Mouse (Mus musculus): ENCODE measurements around the gene Vps35.

Gene Vps35

DNA sequence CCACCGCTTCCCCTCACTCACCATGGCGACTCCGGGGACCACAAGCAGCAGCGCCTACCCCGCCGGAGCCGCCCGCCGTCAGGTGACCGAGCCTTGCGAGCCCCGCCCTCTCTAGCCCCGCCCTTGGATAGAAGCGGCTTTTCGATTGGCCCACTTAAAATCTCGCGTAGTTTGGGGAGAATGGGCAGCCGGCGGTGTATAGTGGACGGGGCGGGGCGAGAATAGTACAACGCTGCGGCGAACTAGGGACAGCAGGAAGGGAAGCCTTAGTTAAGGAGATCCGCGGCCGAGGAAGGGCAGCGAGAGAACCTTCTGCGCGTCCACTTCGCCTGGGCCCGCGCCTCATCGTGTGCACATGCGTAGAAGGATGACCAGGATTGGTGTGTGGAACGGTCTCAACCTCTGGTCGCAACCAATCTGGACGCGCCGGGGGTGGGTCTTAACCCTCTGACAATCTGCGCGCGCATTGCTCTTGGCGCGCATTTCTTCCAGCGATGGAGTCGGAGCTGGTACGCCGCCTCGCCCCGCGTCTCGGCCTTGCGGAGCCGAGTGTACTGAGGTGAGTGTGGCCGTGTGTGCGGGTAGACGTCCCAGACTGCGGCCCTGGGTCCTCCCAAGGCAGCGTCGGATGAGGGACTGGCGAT lies at the start of gene Vps35, which contains the start of gene Orc6:
Vps35 (minus strand) TSS at position 369 of the 644 bp plus-strand sequence.
Orc6 (plus strand) TSS at position 199 of the 644 bp plus-strand sequence.
- DNase-seq (ENCODE audit: low read depth, low spot score): peak; percentile 87

DNA sequence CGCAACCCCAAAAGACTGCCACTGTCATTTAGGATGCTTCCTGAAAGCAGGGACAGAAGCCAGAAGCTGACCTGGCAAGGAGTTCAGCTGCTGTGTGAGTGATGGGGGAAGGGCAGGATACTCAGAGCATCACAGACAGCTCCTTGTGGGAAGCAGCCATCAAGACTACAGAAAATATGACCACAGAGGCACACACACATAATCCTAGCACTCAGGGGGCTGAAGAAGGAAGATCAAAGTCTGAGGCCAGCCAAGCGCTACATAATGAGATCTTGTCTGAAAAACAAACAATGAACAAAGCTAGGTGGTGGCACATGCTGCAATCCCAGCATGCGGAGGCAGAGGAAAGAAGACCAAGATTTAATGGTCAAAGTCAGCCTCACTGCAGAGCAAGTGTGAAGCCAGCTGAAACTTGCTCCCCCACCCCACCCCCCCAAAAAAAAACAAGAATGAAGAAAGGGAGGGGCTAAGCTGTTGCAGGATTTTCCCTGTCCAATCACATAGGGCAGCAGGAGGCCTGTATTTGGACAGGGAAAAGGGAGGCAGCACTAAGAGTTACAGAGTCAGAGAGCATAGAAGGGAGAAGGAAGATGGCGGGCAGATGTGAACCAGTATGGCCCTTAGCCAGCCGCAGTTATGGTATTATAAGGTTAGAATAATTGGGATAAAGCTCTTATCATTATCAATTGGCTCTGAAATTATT lies 40.4 kb upstream of the Vps35 start:
- no peak for DNase-seq (ENCODE audit: low read depth, low spot score)

DNA sequence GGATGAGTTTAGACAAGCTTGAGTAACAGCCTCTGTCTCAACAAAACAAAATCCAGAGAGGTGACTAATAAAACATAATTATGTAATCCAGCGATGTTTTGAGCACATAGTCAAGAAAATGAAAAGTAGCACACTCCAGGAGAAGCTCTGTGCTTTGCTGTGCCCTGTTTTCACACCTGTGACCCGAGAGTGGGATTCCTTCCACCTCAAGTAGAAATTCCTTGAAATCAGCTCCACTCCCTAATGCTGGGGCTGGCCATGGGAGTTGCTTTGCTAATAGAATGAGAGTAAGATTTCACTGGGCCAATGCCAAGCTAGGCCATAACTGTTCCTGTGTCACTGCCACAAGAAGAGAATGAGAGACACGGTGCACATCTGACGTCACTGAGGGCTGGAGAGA lies 38.1 kb upstream of the Vps35 start:
- DNase-seq (ENCODE audit: low read depth, low spot score): no peak

DNA sequence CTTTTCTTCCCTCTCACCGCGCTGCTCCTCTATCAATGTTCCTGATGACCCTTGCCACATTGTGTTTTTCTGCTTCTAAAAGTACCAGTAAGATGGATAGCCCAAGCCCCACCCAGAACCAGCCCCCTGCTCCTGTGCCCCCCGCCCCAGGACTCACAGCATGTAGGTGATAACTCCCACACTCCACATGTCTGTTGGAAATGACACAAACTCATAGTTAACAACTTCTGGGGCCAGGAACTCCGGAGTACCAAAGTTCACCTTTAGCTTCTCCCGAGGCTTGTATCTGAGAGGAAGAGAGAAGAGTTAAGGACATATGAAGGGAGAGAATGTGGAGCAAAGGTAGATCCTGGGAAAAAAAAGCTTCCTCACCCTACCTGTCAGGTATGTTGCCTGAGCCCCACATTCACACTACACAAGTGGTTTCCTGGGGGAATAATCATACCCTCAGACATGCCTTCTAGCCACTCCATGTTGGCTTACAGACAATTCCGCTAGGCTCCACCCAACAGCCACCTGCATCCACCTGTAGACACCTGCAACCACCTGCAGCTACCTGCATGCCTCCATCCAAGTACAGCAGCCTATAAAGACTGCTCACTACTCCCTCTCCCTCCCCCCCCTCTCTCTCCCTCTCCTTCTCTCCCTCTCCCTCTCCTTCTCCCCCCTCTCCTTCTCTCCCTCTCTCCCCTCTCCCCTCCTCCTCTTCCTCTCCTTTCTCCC lies 36.8 kb upstream of the Vps35 start:
- DNase-seq (ENCODE audit: low read depth, low spot score): no peak

DNA sequence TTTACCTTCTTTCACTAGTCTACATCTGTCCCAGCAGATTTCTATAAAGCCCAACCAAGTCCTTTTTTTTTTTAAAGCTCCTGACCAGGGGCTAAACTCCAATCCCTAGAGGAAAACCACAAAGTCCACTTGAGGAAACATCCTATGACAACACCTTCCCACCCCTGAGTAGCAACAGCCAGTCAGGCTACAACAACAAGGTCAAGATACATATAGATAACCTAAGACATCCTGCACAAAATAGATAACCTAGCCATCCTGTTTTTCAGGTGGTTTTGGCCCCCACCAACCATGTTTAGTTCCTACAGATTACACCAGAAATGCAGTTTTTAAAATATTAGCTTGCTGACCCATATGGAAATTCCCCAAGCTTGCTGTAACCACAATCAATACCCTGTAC lies 35.5 kb upstream of the Vps35 start:
- DNase-seq (ENCODE audit: low read depth, low spot score): no peak

DNA sequence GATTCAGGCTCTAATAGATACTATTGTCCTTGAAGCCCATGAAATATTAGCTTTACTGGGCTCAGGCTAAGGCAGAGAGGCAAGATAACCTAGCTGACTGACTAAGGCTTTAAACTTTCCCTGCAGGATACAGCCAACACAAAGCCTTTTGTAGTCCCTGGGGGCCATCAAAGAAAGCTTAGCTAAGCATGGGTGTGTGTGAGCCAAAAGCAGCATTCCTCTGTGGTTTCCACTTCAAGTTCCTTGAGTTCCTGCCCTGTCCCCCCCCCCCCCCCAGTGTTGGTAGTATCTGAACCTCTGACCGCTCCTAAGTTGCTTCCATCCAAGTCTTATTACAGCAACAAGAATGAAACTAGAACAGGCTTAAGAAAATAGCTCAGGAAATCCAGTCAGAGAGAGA lies 29.9 kb upstream of the Vps35 start:
- no peak for DNase-seq (ENCODE audit: low read depth, low spot score)

DNA sequence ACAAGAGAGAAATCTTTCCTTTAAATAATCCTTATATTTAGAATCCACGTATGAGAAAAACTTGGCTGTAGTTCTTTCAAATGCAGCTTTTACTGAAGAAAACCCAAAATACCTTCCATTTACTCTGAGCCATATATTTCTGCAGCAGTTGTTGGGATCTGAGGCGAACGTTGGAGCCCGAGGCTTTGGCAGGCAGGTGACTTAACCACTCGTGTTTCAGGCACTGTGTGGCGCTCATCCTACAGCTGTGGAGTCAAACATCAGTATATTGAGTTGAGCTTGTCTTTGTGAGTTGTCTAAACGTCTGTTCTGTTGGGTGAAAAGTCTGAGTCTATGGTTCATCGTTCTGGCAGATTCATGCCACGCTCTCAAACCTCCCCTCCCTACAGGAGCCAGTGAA lies 27.4 kb upstream of the Vps35 start:
- DNase-seq (ENCODE audit: low read depth, low spot score): no peak

DNA sequence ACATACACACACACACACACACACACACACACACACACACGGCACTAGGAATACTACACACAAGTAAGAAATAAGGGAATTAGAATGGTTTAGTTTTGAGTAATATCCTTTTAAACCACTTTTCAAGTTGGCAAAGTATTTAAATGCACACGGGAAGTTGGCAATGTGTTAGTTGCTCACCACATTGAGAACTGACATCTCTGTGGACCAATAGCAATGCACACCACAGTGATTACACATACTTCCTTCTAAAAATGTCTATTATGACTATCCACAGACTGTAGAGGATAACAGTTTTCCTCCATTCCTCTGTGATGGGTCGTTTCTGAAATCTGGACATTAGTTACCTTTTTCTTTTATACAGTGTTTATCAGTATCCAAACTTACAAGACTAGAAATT lies 23.5 kb upstream of the Vps35 start:
- DNase-seq (ENCODE audit: low read depth, low spot score): no peak

DNA sequence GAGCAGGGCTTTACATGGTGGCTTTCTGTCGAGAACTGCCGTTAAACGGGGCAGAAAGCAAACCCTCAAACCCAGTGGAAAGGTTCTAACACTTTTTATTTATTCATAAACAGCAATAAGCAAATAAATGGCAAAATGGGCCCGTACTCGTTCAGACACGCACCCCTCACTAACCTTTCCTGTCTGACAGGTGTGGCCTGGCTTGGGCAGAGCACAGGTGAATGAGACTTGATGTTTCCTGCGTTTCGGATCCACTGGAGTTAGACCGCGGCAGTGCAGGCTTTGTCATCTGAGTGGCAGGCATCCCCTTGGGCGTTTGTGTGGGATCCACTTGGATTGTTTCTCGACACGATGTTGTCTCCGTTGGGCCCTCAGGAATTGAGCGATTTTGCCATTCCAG lies 22.4 kb upstream of the Vps35 start:
- no peak for DNase-seq (ENCODE audit: low read depth, low spot score)

DNA sequence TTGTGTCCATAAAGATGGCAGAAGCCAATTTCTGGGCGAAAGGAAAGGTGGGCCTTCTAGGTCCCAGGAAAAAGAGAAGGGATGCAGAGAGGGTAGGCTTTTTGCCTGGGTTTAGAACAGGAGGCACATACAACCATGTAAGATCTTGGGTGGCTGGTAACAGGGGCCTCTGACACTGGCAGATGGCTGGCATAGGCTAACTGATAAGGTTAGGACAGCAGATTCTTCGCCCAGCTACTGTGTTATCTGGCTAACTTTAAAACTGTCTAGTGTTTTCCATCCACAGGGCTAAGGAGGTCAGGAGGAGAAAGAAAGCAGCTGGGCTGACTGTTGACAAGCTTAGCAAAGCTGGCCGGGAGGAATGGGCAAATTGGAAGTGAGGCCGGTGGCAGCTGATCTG lies 18.9 kb upstream of the Vps35 start:
- no peak for DNase-seq (ENCODE audit: low read depth, low spot score)

DNA sequence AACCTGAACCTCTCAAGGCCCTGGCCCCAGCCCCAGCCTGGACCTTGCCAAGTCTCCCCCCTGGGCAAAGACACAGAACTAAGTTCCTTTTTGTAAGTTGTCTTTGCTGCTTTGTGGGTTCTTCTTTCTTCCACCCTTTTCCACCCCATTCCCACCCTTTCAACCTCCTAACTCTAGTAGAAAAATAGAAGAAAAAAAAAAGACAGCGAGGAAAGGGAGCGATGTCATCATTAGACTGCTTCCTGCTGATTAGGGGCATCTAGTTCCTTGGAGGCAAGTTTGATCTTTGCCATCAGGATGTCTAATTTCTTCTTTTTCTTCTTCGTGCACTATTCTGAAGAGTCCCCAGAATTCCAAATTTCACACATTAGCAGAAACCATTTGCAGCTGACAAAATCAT lies 13.4 kb upstream of the Vps35 start:
- DNase-seq (ENCODE audit: low read depth, low spot score): no peak

DNA sequence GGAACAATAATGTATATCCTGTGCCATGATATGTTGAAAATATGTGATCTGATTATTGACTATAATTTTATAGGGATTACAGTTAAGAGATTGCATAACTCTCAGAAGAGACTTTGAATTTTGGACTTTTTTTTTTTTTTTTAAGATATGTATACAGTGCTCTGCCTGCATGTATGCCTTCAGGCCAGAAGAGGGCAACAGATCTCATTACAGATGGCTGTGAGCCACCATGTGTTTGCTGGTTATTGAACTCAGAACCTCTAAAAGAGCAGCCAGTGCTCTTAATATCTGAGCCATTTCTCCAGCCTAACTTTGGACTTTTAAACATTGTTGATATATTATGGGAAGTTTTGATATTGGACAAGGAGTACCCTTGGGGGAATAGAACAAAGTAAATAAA lies 12.1 kb upstream of the Vps35 start:
- DNase-seq (ENCODE audit: low read depth, low spot score): no peak

DNA sequence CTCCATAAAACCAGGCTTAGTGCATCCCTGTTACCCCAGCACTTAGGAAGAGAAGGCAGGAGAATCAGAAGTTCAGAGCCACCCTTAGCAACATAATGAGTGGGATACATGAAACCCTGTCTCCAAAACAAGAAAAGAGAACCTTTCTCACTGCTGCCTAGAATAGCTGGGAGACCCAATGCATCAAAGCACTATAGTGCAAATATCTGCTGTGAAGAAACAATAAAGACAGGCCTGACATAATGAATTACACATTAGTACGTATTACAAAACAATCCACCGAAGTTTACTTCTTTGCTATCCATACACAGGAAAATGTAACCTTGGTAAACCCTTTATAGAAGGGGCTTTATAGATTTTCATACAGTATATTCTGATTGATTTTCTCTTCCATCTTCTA lies 9.0 kb upstream of the Vps35 start:
- no peak for DNase-seq (ENCODE audit: low read depth, low spot score)

DNA sequence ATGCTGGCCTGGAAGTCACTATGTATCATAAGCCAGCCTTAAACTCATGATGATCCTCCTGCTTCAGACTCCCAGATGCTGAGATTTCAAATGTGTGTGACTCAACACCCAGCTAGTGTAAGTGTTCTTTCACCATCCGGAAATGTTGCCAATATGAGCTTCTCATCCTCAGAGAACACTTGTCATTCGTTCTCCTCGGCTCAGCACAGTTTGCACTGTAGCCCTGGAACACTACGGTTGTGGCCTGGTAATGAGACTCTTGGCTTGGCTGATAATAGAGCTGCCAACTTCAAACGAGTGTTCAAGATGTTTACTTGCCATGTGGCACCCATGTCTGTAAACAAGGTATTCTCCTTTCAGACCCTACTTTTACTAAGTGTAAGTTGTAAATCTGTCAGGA lies 3.9 kb upstream of the Vps35 start:
- no peak for DNase-seq (ENCODE audit: low read depth, low spot score)

DNA sequence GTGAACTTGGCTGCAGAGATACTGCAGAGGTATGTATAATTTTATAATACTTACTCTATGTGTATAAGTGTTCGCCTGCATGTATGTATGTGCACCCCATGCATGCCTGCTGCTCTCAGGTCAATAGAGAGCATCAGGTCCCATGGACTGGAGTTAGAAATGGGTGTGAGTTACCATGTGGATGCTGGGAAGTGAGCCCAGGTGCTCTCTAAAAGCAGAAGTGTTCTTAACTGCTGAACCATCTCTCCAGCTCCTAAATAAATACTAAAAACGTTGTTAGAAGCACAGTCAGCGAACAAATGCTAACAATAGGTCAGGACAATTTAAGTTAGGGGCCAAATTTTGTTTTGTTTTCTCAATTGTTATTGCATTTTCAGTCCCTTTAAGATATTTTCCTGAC lies 3.3 kb upstream of the Vps35 start:
- no peak for DNase-seq (ENCODE audit: low read depth, low spot score)

DNA sequence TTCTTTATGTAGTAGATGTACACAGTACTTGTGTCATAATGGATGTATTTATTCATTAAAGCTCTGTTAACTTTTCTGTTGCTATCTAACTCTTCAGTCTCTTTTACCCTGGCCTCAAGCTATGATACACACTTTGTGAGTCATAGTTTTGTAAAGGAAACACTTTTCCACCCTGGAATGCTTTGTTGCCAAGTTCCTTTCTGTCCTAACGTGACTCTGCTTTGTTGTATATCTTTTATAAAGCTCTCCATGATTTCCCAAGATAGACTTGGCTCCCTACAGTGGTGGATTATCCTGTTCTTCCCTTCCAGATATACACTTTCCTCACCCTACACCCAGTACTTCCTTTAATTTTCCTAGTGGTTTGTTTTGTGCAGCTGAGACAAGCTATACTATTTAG lies 2.3 kb upstream of the Vps35 start:
- no peak for DNase-seq (ENCODE audit: low read depth, low spot score)

DNA sequence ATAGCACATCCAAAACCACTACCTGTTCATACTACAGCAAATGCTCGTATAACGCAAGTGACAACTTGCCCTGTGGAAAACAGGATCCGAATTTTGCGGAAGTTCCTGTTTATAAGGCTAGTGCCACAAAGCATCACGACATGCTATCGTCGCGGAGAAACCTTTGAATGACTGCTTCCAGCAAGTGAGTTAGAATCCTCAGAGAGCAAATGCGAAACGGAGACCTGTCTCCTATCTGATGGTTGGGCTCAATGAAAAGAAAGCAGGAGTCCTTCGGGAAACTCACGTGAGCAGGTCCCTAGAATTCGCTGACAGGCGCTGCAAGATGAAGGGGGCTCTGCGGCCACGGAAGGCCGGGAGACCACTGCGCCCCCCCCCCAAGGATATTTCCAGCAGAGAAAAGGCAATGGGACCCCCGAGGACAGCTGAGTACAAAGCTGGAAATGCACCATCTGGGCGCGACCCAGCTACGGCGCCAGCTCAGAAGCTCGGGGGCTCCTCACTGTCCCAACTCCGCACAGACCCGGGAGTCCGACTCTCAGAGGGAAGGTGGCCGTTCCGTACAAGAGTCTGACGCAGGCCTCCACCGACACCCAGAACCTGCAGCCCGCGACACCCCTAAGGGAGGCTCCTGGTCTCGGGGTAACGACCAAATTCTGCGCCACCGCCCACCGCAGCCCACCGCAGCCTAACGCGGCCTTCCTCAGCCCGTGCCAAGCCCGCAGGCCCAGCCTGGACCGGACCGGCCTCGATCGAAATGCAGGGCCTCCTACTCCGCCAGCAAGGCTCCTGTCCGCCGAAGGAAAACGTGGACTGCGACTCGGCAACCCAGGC lies 785 bp downstream of the Vps35 start:
- DNase-seq (ENCODE audit: low read depth, low spot score): no peak

DNA sequence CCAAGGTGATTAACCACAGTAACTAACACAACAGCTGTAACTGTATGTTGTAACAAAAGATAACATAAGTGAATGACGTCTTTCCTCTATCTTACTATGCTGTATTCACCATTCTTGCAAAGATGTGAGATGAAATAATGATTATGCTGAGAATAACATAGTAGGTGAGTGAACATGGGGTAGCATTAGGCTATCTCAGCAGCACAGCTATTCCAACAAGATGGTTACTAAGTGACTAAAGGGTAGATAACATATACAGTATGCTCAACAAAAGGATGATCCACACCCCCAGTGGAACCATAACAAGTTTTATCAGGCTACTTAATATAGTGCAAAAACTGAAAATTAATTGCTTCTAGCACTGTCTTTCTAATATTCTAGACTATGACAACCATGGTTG lies 12.8 kb downstream of the Vps35 start:
- no peak for DNase-seq (ENCODE audit: low read depth, low spot score)

DNA sequence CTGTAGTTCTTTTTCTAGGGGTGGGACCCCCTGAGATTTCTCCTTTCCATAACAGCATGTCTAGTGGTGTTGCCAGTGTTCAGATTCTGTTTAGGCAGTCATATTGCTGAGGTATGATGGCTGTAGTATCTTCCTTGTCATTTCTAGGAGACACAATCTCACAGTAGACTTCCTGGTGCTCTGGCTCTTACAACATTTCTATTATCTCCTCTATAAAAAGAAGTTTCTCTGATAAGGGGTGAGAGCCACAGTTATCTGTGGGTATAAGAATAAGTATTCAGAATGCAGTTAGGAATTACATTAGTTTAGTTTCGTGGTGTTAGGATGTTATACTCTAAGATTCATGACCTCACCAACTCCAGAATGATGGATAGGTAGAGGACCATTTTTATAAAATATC lies 72.3 kb downstream of the Vps35 start:
- no peak for DNase-seq (ENCODE audit: low read depth, low spot score)

DNA sequence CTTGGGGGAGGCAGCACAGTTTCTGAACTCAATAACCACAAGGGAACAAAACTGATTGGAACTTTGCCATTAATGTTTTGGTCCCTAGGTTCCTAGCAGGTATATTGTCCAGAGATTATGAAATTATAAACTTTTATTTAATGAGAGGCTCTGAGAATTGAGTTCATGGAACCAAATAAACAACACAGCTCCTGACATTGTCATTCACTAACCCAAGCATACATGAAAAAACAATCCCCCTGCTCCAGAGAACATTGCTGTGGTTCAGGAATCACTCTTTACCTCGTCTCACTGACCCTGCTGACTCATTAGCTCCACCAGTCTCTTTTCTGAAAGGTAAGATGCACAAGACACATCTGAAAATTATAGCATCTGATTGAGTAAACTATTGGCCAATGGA lies 73.9 kb downstream of the Vps35 start, which contains the start of gene Olfr371:
Olfr371 (plus strand) TSS at position 301 of the 400 bp plus-strand sequence.
- DNase-seq (ENCODE audit: low read depth, low spot score): no peak

DNA sequence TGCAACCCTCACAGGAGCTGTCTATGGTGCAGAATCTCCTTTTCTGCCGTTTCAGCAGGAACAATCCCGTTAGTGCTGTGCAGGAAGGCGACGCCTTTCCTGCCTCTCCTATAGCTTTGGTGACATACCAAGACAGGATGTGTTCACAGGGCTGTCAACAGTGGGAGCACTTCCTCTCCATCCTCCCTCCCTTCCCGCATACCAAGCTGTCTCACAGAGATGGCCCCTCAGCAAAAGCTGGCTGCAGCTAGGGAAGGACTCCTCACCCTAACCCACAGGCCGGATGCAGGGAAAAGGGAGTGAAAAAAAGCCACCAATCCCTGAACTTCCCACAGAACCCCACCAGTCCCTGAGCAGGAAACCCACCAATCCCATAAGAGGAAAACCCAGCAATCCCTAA lies 78.6 kb downstream of the Vps35 start:
- DNase-seq (ENCODE audit: low read depth, low spot score): no peak

DNA sequence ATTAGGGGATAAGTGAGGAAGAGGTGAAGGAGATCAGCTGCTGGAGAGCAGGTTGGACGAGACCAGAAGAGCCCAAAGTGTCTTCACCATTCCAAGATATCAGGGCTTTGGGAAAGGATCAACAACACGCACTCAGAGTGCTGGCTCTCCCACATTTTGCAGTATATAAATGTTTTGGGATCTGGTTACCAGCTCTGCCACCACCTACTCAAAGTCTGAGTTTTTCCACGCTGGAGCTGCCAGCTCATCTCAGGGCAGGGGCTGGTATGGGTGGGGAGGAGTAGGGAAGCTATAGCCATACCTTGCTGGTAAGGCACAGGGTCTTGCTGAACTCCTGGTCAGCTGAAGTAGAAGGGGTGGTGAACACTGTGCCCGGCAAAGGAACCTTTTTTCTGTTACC lies 79.4 kb downstream of the Vps35 start:
- DNase-seq (ENCODE audit: low read depth, low spot score): no peak

Measured in retina, adult 2 months (tissue).